Mouse (Mus musculus) G1E (cell line): ENCODE measurements around the gene Ywhah. TPM values are rescaled to one million over a fixed set of nuclear protein-coding genes. Genes with fewer than 3 reads are reported as not detected.
A peak's percentile ranks its signal among the peaks of the same experiment; 100 is the strongest.

Experiments
- ATAC-seq: 2 replicates; pipeline ENCODE4 v1.8.0; 2016; ENCODE audit warnings: mild to moderate bottlenecking; ENCODE audit not compliant: insufficient number of reproducible peaks, poor library complexity, low FRiP score, severe bottlenecking; ENCODE audit errors: extremely low read depth
- DNase-seq: peaks from one replicate; pipeline ENCODE4 v3.0.0; 2012; ENCODE audit warnings: low spot score
- H3K27me3 ChIP-seq: 2 replicates; pipeline ENCODE4 v1.6.1; 2012; ENCODE audit warnings: mild to moderate bottlenecking, low read length, inconsistent platforms; ENCODE audit not compliant: insufficient read depth
- H3K36me3 ChIP-seq: replicated peaks from 2 replicates; pipeline ENCODE3; 2012; ENCODE audit warnings: mild to moderate bottlenecking, inconsistent platforms
- H3K4me1 ChIP-seq: 2 replicates; pipeline ENCODE4 v1.6.1; 2012; ENCODE audit warnings: low read depth, low read length, inconsistent platforms, mixed read lengths; ENCODE audit not compliant: insufficient read depth
- H3K4me3 ChIP-seq: 2 replicates; pipeline ENCODE4 v1.5.1; 2012; ENCODE audit warnings: low read depth, mild to moderate bottlenecking, inconsistent platforms, low read length, moderate library complexity, mixed read lengths
- H3K9me3 ChIP-seq: replicated peaks from 2 replicates; pipeline ENCODE4 v1.6.1; 2012; ENCODE audit warnings: inconsistent platforms
- CTCF ChIP-seq: IDR thresholded peaks from 2 replicates; pipeline ENCODE4 v1.5.1; 2012; ENCODE audit warnings: low read depth, low read length, inconsistent platforms, mixed read lengths
- GATA1 ChIP-seq: IDR thresholded peaks from 2 replicates; pipeline ENCODE4 v1.6.1; 2012; ENCODE audit warnings: borderline replicate concordance, low read length, inconsistent platforms, mixed read lengths
- GATA2 ChIP-seq: IDR thresholded peaks from 2 replicates; pipeline ENCODE4 v1.6.1; 2012; ENCODE audit warnings: low read depth, low read length, inconsistent platforms, borderline replicate concordance
- POLR2AphosphoS5 ChIP-seq: IDR thresholded peaks from 2 replicates; pipeline ENCODE4 v1.6.1; 2012; ENCODE audit warnings: low read depth, low read length, inconsistent platforms; ENCODE audit not compliant: insufficient replicate concordance
- TAL1 ChIP-seq: conservative IDR thresholded peaks from 2 replicates; pipeline ENCODE4 v1.6.1; 2012; ENCODE audit warnings: low read depth, low read length, inconsistent platforms, mixed read lengths
- polyA plus RNA-seq: library from polyadenylated mRNA; stranded (reverse); fragments of >175 nt; gene quantifications from 2 replicates; pipeline ENCODE4 v1.2.3, GENCODE M21; 2012
- total RNA-seq, 2 experiments: library from RNA; stranded (forward) in 1 of 2; stranded (reverse) in 1 of 2; fragments of 200-1000 nt in 1 of 2; fragments of >200 nt in 1 of 2; fragmentation: Nextera tagmentation in 1 of 2; gene quantifications; 2 replicates each; pipeline ENCODE4 v1.2.3; 2014 to 2017

The Ywhah gene
- total and polyA plus RNA-seq, 3 experiments, result 86.4 to 363 (median 129) TPM

DNA sequence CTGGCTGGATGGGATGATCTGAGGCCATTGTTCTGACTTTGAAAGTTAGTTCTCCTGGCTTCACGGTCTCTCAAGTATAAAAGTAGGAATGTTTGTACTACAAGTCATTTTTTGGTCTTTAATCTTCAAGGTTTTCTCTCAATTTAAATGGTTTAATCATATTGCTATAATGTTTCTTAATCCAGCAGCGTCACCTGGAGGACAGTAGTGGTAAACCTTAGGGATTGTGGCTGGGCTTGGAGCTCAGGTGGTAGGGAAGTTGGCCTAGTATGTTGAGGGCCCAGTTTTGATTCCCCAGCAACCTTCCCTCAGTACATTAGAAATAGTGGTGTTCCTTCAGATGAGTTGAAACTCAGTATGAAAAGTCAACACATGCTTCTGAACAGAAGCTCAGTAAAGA is 3.0 kb downstream of the Ywhah start:
- H3K36me3 ChIP-seq, result peaks cover 56% of the 10 kb centered on the region
- no peak overlapping the region; the same call in 1 of the 2 replicates for H3K4me3 ChIP-seq
- peak; percentile 14 for DNase-seq

DNA sequence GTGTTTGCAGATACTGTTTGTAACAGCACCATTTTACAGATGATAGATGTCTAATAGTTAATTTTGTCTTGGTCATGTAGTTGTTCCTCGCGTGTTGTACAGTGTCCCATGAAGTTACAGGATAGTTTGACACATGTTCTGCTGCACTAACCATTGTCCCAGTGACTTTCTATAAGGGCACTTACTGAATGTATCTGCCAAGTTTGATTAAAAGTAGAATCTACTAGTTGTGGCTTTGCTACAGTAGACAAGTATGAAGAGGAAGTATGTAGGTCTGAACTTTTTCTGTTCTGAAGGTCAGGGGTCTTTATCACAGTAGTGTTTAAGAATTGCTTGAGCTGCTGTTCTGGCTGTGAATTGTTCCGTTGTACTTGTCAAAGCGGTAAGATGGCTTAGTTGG is 4.7 kb downstream of the Ywhah start:
- DNase-seq (no peak), ATAC-seq (no peak)
- Histone ChIP-seq H3K27me3 (no peaks in the 10 kb centered on the region), H3K36me3 (peaks cover 61% of the 10 kb centered on the region), H3K4me3 (no peak overlapping the region), H3K4me1 (peaks cover 43% of the 10 kb centered on the region), H3K9me3 (no peaks in the 10 kb centered on the region)
- no peak for TF ChIP-seq TAL1
- TF ChIP-seq CTCF, result no peak
- no peak for TF ChIP-seq GATA1
- no peak for TF ChIP-seq POLR2AphosphoS5
- no peak for TF ChIP-seq GATA2

More for the DNA sequence above, 3.0 kb downstream of the Ywhah start:
- Histone ChIP-seq H3K27me3 (peaks cover under 1% of the 10 kb centered on the region; the same call in 1 of the 2 replicates), H3K4me1 (peaks cover 55% of the 10 kb centered on the region), H3K9me3 (no peaks in the 10 kb centered on the region)
- TF ChIP-seq TAL1 (no peak), GATA2 (no peak), POLR2AphosphoS5 (no peak)
- ATAC-seq, result no peak

DNA sequence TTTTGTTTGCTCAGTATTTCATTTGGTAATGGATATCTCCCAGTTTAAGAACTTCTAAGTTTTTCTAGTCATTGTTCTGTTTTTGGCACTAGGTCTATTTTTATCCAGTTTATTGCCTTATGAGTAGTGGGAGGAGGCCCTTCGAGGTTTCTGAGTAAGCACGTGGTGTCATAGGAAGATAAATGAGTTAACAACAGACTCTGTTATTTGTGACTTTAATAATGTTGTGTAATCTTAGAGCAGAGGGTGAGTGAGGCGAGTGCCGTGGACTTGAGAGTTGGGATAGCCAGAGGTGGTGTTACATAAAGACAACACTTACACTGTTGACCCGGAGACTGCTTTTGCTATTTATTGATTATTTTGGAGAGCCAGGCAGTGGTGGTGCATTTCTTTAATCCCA is 5.9 kb downstream of the Ywhah start:
- Histone ChIP-seq H3K27me3 (no peaks in the 10 kb centered on the region), H3K4me1 (peaks cover 42% of the 10 kb centered on the region), H3K4me3 (no peak overlapping the region), H3K36me3 (peaks cover 73% of the 10 kb centered on the region), H3K9me3 (no peaks in the 10 kb centered on the region)
- DNase-seq, result no peak
- TF ChIP-seq GATA2 (no peak), TAL1 (no peak)
- peak; percentile 40; the same call in 1 of the 2 replicates for ATAC-seq

DNA sequence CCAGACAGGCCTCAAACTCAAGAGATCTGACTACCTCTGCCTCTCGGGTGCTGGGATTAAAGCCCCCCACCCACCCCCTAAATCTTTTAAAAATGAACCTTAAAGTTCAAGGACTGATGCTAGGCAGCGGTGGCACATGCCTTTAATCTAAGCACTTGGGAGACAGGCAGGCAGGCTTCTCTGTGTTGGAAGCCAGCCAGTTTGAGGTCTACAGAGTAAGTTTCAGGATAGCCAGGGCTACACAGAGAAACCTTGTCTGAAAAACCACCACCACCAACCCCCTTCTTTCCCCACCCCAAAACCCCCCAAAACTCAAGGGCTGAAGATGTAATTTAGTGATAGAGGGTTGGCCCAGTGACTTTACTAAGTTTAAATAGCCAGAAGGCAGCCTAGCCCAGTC is 10.0 kb downstream of the Ywhah start:
- ATAC-seq (no peak), DNase-seq (no peak)
- Histone ChIP-seq H3K36me3 (peaks cover 51% of the 10 kb centered on the region), H3K4me1 (peaks cover 26% of the 10 kb centered on the region), H3K4me3 (no peak overlapping the region), H3K9me3 (no peaks in the 10 kb centered on the region), H3K27me3 (no peaks in the 10 kb centered on the region)
- TF ChIP-seq TAL1, result no peak
- TF ChIP-seq GATA2, result no peak
- no peak for TF ChIP-seq CTCF
- no peak for TF ChIP-seq GATA1
- no peak for TF ChIP-seq POLR2AphosphoS5

DNA sequence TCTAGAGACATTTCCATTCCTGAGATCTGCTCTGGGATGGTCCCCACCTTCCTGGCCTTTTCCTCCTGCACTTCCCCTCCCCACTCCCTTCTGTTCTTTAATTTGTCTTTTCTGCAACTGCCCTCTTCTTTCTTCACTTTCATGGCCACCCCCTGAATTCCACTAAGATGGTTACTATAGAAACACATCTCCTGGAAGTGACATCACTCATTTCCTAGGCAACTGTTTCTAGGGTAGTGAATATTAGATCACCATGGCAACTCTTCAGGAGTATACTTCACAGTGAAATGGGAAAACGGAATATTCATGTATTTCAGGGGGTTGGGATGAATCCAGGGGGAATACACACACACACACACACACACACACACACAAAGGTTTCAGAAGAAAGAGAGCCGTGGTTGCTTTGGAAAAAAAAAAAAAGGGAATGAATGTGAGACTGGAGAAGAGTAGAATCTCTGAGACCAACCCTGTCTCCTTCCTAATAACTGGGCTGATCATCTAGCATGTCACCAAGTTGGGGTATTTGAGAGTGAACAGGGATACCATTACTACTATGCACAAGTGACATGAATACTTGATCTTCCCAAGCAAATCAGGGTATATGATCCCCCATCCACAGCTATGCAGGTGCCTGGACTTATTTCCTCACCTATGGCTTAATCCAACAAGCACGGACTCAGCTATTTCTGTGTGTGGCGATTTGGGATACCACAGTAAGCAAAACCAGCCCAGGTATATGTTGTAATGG is 12.0 kb downstream of the Ywhah start:
- ATAC-seq (no peak), DNase-seq (no peak)
- H3K4me3 ChIP-seq, result no peak overlapping the region
- peaks cover 32% of the 10 kb centered on the region for H3K36me3 ChIP-seq
- no peaks in the 10 kb centered on the region for H3K27me3 ChIP-seq
- TF ChIP-seq POLR2AphosphoS5, result no peak
- no peak for TF ChIP-seq GATA1
- TF ChIP-seq CTCF, result no peak
- no peak for TF ChIP-seq GATA2
- peaks cover 18% of the 10 kb centered on the region for H3K4me1 ChIP-seq
- H3K9me3 ChIP-seq, result no peaks in the 10 kb centered on the region

DNA sequence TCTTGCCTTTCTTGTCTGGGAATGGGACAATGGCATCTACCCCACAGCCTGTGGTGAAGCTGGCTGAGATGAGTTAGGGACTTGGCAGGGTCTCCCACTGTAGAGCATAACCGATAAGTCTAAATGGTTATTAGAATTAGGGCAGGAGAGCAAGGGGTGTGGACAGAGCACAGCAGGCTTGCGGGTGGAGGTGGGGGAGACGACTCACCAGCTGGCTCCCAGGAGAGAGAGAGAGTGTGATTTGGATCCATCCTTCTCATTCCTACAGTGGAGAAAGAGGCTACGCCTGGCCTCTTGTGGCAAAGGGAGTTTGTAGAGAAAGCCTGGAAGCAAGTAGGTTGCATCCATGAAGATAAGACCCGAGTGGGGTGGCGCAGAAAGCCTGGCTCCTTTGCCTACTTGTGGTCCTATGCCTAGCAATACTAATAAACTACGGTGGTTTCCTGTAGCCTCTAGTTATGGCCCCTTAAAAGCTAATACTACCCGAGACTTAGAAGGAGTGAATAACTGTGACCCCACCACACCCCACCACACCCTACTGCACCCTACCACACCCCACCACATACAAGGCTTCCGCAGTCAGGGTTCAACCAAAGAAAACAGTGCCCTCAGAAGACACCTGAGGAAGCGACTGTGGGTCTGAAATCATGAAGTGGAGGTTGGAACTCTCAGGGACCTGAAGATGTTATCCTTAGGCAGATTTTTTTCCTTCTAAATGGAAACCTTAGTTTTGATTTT is 13.6 kb downstream of the Ywhah start:
- H3K27me3 ChIP-seq, result peaks cover 2% of the 10 kb centered on the region; the same call in 1 of the 2 replicates
- peaks cover 23% of the 10 kb centered on the region for H3K36me3 ChIP-seq
- no peaks in the 10 kb centered on the region for H3K9me3 ChIP-seq
- H3K4me3 ChIP-seq, result no peak overlapping the region
- ATAC-seq, result no peak
- DNase-seq, result no peak
- peaks cover 18% of the 10 kb centered on the region for H3K4me1 ChIP-seq
- TF ChIP-seq CTCF (no peak), GATA2 (no peak), POLR2AphosphoS5 (no peak), GATA1 (no peak), TAL1 (no peak)
